Mouse (Mus musculus): ENCODE results near the gene Sema3b.

Gene Sema3b

GRCm38 (mm10) chr9:107612191-107612944, 3.3 kb upstream of the Sema3b start:
- DNase-seq: peak; percentile 98

- DNase-seq: peak; percentile 45
Observed at GRCm38 (mm10) chr9:107611456-107612190, 2.6 kb upstream of the Sema3b start.

GRCm38 (mm10) chr9:107609433-107609830, 403 bp upstream of the Sema3b start:
- DNase-seq: no peak

GRCm38 (mm10) chr9:107607653-107608245, 1.3 kb downstream of the Sema3b start:
- no peak for DNase-seq

GRCm38 (mm10) chr9:107607036-107607435, 2.0 kb downstream of the Sema3b start:
- no peak for DNase-seq

- DNase-seq: no peak
Observed at GRCm38 (mm10) chr9:107606591-107606990, 2.4 kb downstream of the Sema3b start.

- DNase-seq: no peak
Observed at GRCm38 (mm10) chr9:107605041-107605661, 3.9 kb downstream of the Sema3b start.

- DNase-seq: no peak
Observed at GRCm38 (mm10) chr9:107603251-107603650, 5.8 kb downstream of the Sema3b start.

- peak; percentile 85 for DNase-seq
Observed at GRCm38 (mm10) chr9:107602068-107602648, 6.9 kb downstream of the Sema3b start.

GRCm38 (mm10) chr9:107601275-107601674, 7.8 kb downstream of the Sema3b start:
- no peak for DNase-seq

- no peak for DNase-seq
Observed at GRCm38 (mm10) chr9:107600745-107601144, 8.3 kb downstream of the Sema3b start.

- DNase-seq: no peak
Observed at GRCm38 (mm10) chr9:107599842-107600241, 9.2 kb downstream of the Sema3b start.

GRCm38 (mm10) chr9:107599433-107599832, 9.6 kb downstream of the Sema3b start:
- DNase-seq: no peak

- no peak for DNase-seq
Observed at GRCm38 (mm10) chr9:107598385-107598784, 10.6 kb downstream of the Sema3b start.

- DNase-seq: no peak
Observed at GRCm38 (mm10) chr9:107596619-107597569, 12.1 kb downstream of the Sema3b start.

GRCm38 (mm10) chr9:107594281-107595062, 14.6 kb downstream of the Sema3b start:
- DNase-seq: no peak

GRCm38 (mm10) chr9:107593101-107593976, 15.7 kb downstream of the Sema3b start:
- no peak for DNase-seq

GRCm38 (mm10) chr9:107590773-107591060, 18.3 kb downstream of the Sema3b start:
- no peak for DNase-seq

- DNase-seq: no peak
Observed at GRCm38 (mm10) chr9:107590058-107590772, 18.8 kb downstream of the Sema3b start.

All from layer of hippocampus, adult 9-11 months (tissue).